Mouse (Mus musculus) lung, postnatal 0 days (tissue): ENCODE results near the gene Gm3573.
"Not testable (repeated sequence)": the region's sequence is repeated elsewhere in the genome, so short reads cannot be mapped to it uniquely, and the experiment has no call there.

Experiments
- CTCF ChIP-seq: IDR thresholded peaks from 2 replicates; pipeline ENCODE4 v1.5.1; 2016; ENCODE audit warnings: antibody characterized with exemption, mild to moderate bottlenecking
- EP300 ChIP-seq: IDR thresholded peaks from 2 replicates; pipeline ENCODE4 v1.6.1; 2016; ENCODE audit warnings: antibody characterized with exemption, mild to moderate bottlenecking, control low read depth

DNA sequence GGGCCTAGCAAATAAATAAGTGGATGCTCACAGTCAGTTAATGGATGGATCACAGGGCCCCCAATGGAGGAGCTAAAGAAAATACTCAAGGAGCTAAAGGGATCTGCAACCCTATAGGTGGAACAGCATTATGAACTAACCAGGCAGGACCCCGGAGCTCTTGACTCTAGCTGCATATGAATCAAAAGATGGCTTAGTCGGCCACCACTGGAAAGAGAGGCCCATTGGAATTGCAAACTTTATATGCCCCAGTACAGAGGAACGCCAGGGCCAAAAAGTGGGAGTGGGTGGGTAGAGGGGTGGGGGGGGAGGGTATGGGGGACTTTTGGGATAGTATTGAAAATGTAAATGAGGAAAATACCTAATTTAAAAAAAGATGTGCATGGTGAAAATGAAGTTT is 6.7 kb downstream of the Gm3573 start:
- TF ChIP-seq CTCF, EP300: not testable (repeated sequence)
